Mouse (Mus musculus): ENCODE data around the gene Gm20388. TPM values are rescaled to one million over a fixed set of nuclear protein-coding genes. Genes with fewer than 3 reads are reported as not detected.

Gene Gm20388
- total and polyA plus RNA-seq, 2 experiments from 2014 or later: 51.3 TPM; not detected in 1

- DNase-seq (no peak), ATAC-seq (no peak)
- Histone ChIP-seq H3K4me1 (ENCODE audit: insufficient read depth) (peaks cover 25% of the 10 kb centered on the region), H3K4me2 (ENCODE audit: low read depth) (no peak overlapping the region), H3K27me3 (ENCODE audit: insufficient read depth, low read length) (no peaks in the 10 kb centered on the region), H3K9me3 (ENCODE audit: low read length) (no peaks in the 10 kb centered on the region), H3K27ac (ENCODE audit: low read depth, low read length) (no peak overlapping the region; the same call in 1 of the 2 replicates), H3K9ac (no peak overlapping the region), H3K36me3 (ENCODE audit: insufficient read depth) (no peaks in the 10 kb centered on the region), H3K4me3 (ENCODE audit: low read depth, low read length) (no peak overlapping the region)
- 51% methylated on average over 4 of the region's 4 CpGs for WGBS
- no peak for TF ChIP-seq CTCF (IDR thresholded peaks at IDR 0.05; ENCODE audit: low read depth)
Observed at GRCm38 (mm10) chr8:123732332-123732731, 3821.7 kb downstream of the Gm20388 start.

DNA sequence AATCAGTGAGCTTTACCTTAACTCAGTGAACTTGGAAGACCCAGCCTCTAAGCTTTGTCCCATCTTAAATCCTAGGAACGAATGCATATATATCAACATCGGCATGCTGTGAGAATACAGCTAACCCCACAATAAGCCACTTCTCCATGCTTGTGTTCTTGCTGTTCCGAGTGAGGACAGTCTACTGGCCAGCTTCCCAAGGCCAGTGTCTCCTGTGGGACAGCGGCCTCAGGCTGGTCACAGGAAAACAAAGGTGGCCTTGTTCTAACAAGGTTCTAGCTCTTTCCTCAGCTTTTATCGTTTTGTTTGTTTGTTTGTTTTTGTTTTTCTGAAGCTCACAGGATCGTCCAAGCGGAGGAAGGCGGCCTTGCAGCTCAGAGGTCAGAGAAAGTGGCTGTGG is 3823.8 kb downstream of the Gm20388 start:
- no peak overlapping the region for H3K4me2 ChIP-seq (ENCODE audit: low read depth)
- H3K27ac ChIP-seq (ENCODE audit: low read depth, low read length): no peak overlapping the region
- H3K4me3 ChIP-seq (ENCODE audit: low read depth, low read length): no peak overlapping the region
- no peak for DNase-seq
- H3K9ac ChIP-seq: no peak overlapping the region
- TF ChIP-seq CTCF (IDR thresholded peaks at IDR 0.05; ENCODE audit: low read depth): no peak
- H3K36me3 ChIP-seq (ENCODE audit: insufficient read depth): no peaks in the 10 kb centered on the region
- 77% methylated on average over 8 of the region's 8 CpGs for WGBS
- ATAC-seq: no peak
- H3K27me3 ChIP-seq (ENCODE audit: insufficient read depth, low read length): no peaks in the 10 kb centered on the region
- peaks cover 9% of the 10 kb centered on the region for H3K4me1 ChIP-seq (ENCODE audit: insufficient read depth)
- no peaks in the 10 kb centered on the region for H3K9me3 ChIP-seq (ENCODE audit: low read length)

- H3K4me2 ChIP-seq (ENCODE audit: low read depth): no peak overlapping the region
- no peak for TF ChIP-seq CTCF (IDR thresholded peaks at IDR 0.05; ENCODE audit: low read depth)
- no peak overlapping the region for H3K27ac ChIP-seq (ENCODE audit: low read depth, low read length)
- no peak overlapping the region for H3K4me3 ChIP-seq (ENCODE audit: low read depth, low read length)
- H3K27me3 ChIP-seq (ENCODE audit: insufficient read depth, low read length): no peaks in the 10 kb centered on the region
- H3K4me1 ChIP-seq (ENCODE audit: insufficient read depth): no peaks in the 10 kb centered on the region; the same call in 1 of the 2 replicates
- 73% methylated on average over 9 of the region's 9 CpGs for WGBS
- no peaks in the 10 kb centered on the region for H3K36me3 ChIP-seq (ENCODE audit: insufficient read depth)
- DNase-seq (no peak), ATAC-seq (no peak)
- H3K9me3 ChIP-seq (ENCODE audit: low read length): no peaks in the 10 kb centered on the region
- no peak overlapping the region for H3K9ac ChIP-seq
Observed at GRCm38 (mm10) chr8:123736974-123737373, 3826.3 kb downstream of the Gm20388 start.

- no peak for ATAC-seq
Observed at GRCm38 (mm10) chr8:123740263-123740662, 3829.6 kb downstream of the Gm20388 start.

GRCm38 (mm10) chr8:123741232-123741631 is 3830.6 kb downstream of the Gm20388 start:
- no peaks in the 10 kb centered on the region for H3K27me3 ChIP-seq (ENCODE audit: insufficient read depth, low read length)
- no peak for ATAC-seq
- TF ChIP-seq CTCF (IDR thresholded peaks at IDR 0.05; ENCODE audit: low read depth): no peak
- H3K9me3 ChIP-seq (ENCODE audit: low read length): no peaks in the 10 kb centered on the region
- H3K4me2 ChIP-seq (ENCODE audit: low read depth): no peak overlapping the region
- DNase-seq: no peak
- H3K9ac ChIP-seq: no peak overlapping the region
- no peak overlapping the region for H3K4me3 ChIP-seq (ENCODE audit: low read depth, low read length)
- H3K27ac ChIP-seq (ENCODE audit: low read depth, low read length): no peak overlapping the region
- no peaks in the 10 kb centered on the region; the same call in 1 of the 2 replicates for H3K4me1 ChIP-seq (ENCODE audit: insufficient read depth)
- WGBS: 40% methylated on average over 9 of the region's 9 CpGs
- no peaks in the 10 kb centered on the region for H3K36me3 ChIP-seq (ENCODE audit: insufficient read depth)

More at GRCm38 (mm10) chr8:123740263-123740662, 3829.6 kb downstream of the Gm20388 start:
- no peaks in the 10 kb centered on the region; the same call in 1 of the 2 replicates for H3K4me1 ChIP-seq (ENCODE audit: insufficient read depth)
- no peak overlapping the region for H3K4me2 ChIP-seq (ENCODE audit: low read depth)
- no peaks in the 10 kb centered on the region for H3K27me3 ChIP-seq (ENCODE audit: insufficient read depth, low read length)
- H3K9me3 ChIP-seq (ENCODE audit: low read length): no peaks in the 10 kb centered on the region
- DNase-seq: no peak
- H3K36me3 ChIP-seq (ENCODE audit: insufficient read depth): no peaks in the 10 kb centered on the region
- no peak overlapping the region for H3K4me3 ChIP-seq (ENCODE audit: low read depth, low read length)
- no peak overlapping the region for H3K27ac ChIP-seq (ENCODE audit: low read depth, low read length)
- no peak overlapping the region for H3K9ac ChIP-seq
- no peak for TF ChIP-seq CTCF (IDR thresholded peaks at IDR 0.05; ENCODE audit: low read depth)
- WGBS: 74% methylated on average over 4 of the region's 4 CpGs

DNA sequence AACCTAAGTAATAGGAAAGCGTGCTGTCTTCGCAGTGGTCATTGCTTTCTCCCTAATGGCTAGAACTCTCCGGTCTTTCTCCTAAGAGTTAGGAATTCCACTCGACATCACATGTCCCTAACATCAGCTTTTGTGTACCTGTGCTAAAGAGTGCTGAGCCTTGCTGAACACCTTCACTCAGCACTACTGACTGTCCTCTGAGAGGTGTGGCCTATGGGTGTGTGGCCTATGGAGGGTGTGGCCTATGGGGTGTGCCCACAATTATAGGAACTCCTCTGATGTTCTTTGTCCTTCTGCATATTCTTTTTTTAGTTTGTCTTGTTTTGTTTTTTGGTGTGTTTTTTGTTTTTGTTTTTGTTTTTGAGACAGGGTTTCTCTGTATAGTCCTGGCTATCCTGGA is 3835.8 kb downstream of the Gm20388 start:
- Histone ChIP-seq H3K4me2 (ENCODE audit: low read depth) (no peak overlapping the region), H3K27me3 (ENCODE audit: insufficient read depth, low read length) (no peaks in the 10 kb centered on the region), H3K36me3 (ENCODE audit: insufficient read depth) (no peaks in the 10 kb centered on the region), H3K4me3 (ENCODE audit: low read depth, low read length) (no peak overlapping the region), H3K4me1 (ENCODE audit: insufficient read depth) (no peaks in the 10 kb centered on the region), H3K27ac (ENCODE audit: low read depth, low read length) (no peak overlapping the region), H3K9ac (no peak overlapping the region), H3K9me3 (ENCODE audit: low read length) (no peaks in the 10 kb centered on the region)
- DNase-seq: no peak
- no peak for ATAC-seq
- TF ChIP-seq CTCF (IDR thresholded peaks at IDR 0.05; ENCODE audit: low read depth): no peak
- WGBS: 91% methylated on average over 4 of the region's 4 CpGs

DNA sequence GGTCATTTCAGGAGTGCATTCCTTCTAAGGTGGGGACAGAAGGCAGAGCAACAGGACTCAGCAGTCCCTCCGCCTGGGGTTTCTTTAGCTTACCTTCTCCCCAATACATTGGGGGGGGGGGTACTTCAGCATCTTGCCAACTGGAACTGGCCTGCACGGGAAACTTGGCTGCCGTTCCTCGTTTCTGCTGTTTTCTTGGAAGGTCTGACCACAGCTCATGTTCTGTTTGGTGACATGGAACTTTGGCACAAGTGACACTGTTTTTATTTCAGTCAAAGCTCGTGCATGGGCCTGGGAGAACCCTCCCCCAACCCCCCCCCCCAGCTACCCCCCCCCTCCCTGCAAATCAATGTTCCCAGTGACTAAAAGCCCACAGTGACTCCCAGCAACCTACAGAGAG is 3837.1 kb downstream of the Gm20388 start:
- H3K36me3 ChIP-seq (ENCODE audit: insufficient read depth): no peaks in the 10 kb centered on the region
- DNase-seq (no peak), ATAC-seq (no peak)
- no peak for TF ChIP-seq CTCF (IDR thresholded peaks at IDR 0.05; ENCODE audit: low read depth)
- no peak overlapping the region for H3K4me2 ChIP-seq (ENCODE audit: low read depth)
- H3K27ac ChIP-seq (ENCODE audit: low read depth, low read length): no peak overlapping the region
- H3K9me3 ChIP-seq (ENCODE audit: low read length): no peaks in the 10 kb centered on the region
- no peak overlapping the region for H3K4me3 ChIP-seq (ENCODE audit: low read depth, low read length)
- no peak overlapping the region for H3K9ac ChIP-seq
- no peaks in the 10 kb centered on the region for H3K27me3 ChIP-seq (ENCODE audit: insufficient read depth, low read length)
- 22% methylated on average over 5 of the region's 5 CpGs for WGBS
- no peaks in the 10 kb centered on the region for H3K4me1 ChIP-seq (ENCODE audit: insufficient read depth)

Data from forebrain, postnatal 0 days (tissue).